Mouse (Mus musculus) common myeloid progenitor, adult 5-6 weeks (primary cell): Measurements from ENCODE around the gene Prr7. TPM values are rescaled to one million over a fixed set of nuclear protein-coding genes. Genes with fewer than 3 reads are reported as not detected.
A peak's percentile ranks its signal among the peaks of the same experiment; 100 is the strongest.
"Not testable (repeated sequence)": the region's sequence is repeated elsewhere in the genome, so short reads cannot be mapped to it uniquely, and the experiment has no call there.

Experiments
- ATAC-seq: replicated peaks from 2 replicates; pipeline ENCODE4 v1.8.0; 2016; ENCODE audit warnings: low read depth, mild to moderate bottlenecking, moderate TSS enrichment, inconsistent platforms; ENCODE audit not compliant: poor library complexity, severe bottlenecking
- total RNA-seq: library from RNA; stranded (forward); fragments of 200-1000, 187-1606 nt; gene quantifications from 2 replicates; pipeline ENCODE4 v1.2.3, GENCODE M21; 2017

Gene Prr7
- 0.27 TPM in 1 of 2 replicates, not detected in the other for total RNA-seq

DNA sequence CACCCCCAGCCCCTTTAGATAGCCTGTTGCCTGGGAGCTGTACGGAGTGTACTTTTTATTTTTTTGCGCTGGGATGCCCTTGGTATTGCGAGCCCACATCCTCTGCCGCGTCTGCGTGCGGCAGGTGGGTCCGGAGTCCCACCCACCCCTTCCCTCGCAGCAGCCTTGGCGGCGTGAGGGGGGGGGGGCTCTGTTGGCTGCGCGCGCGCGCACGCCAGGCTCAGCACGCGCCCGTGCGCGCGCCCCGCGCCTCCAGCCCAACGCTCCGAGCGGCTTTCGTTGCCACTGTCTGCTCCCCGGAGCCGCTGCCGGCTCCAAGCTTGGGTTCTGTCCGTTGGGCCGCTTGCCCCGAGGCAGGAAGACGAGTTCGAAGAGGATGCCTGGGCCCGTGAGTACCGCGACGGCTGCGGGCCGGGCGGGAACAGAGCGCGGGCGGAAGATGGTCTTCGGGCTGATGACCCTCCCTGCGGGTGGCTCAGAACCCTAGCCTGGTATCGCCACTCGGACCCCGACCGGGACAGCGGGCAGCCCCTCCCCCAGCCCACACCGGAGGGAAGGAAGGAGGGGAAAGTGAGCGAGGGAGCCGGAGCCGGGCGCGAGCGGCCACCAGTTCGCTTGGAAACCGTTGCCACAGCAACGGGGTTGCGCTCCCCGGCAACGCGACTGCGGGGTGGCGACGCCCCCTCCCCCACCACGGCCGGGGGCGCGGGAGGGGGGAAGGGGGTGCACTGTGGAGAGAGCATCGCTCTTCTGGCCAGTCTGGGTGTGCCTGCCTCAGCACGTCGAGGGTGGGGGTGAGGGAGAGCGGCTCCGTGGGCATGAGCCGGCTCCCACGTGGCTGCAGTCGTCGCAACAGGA is at the start of gene Prr7:
Gene Prr7 (plus strand): TSS at position 241 of the 858 bp plus-strand sequence.
- ATAC-seq = peak; percentile 27; the same call in 1 of the 2 replicates

GRCm38 (mm10) chr13:55414743-55415380 is 49.2 kb upstream of the Prr7 start, which contains the start of gene Pfn3:
Gene Pfn3, minus strand, starts transcription at chr13:55415232.
- ATAC-seq = no peak

- ATAC-seq = peak; percentile 65
Measured at GRCm38 (mm10) chr13:55418004-55418403, 46.1 kb upstream of the Prr7 start.

- no peak for ATAC-seq
Measured at GRCm38 (mm10) chr13:55419142-55419541, 44.9 kb upstream of the Prr7 start.

GRCm38 (mm10) chr13:55420018-55420932 is 43.8 kb upstream of the Prr7 start:
- ATAC-seq = 0 out of 2 replicates have a peak, but pooled peaks have one; percentile 19

DNA sequence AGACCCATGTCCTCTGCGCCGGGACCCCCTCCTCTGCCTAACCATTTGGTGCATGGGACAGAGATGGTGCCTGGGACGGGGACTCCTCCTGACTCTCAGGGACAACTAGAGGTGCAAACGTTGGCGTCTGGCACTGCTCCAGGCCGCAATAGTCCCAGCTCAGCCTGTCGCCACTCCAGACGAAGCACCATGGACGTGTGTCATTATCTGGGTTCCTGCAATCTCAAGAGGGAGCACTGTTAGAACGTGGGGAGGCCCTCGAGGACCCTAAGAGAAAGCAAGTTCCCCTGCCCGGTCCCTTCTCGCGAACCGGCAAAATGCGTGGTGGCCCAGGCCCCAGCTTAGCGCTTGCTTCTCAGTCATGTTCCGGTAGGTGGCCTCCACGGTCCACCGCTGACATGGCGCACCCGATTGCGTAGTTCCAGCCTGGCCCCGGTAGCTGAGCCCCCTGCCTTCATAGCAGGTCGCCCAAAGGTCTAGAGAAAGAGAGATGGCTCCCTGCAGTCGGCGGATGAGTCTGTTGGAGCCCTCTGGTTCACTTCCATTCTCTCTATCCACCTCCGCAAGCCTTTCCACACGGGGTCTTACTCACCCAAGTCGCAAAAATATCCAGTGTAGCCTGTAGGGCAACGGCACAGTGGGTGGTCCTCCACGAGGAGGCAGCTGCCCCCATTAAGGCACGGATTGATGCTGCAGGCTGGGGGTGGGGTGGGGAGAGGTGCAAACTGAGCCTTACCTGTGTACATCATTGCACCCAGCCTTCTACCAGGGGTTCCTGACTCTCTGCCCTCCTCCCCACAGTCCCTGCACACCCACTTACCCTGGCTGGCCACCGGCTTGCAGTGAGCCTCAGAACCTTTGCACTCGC is 42.9 kb upstream of the Prr7 start:
- peak; percentile 68 for ATAC-seq

DNA sequence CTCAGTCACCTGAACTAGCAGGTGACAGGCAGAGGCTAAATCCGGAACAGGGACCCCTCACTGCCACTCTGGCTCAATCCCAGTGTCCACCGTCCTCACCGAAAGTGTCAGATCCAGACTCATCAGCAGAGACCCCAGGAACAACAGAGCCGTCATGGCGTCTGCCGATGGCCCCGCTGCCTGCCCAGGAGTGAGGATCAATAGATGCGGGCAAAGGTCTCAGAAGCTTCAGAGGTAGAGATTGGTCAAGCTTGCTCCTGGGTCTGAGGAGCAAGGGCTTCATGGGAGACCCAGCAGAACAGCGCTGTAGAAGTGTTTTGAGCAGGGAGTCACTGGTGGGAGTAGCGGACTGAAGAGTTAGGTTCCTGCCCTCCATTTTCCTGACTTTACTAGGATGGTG is 37.5 kb upstream of the Prr7 start, which contains the start of gene F12:
Gene F12 (minus strand): TSS at position 181 of the 400 bp plus-strand sequence.
- no peak for ATAC-seq

- peak; percentile 85 for ATAC-seq
Measured at GRCm38 (mm10) chr13:55429226-55429888, 34.7 kb upstream of the Prr7 start.

- ATAC-seq = no peak
Measured at GRCm38 (mm10) chr13:55430566-55430965, 33.5 kb upstream of the Prr7 start.

DNA sequence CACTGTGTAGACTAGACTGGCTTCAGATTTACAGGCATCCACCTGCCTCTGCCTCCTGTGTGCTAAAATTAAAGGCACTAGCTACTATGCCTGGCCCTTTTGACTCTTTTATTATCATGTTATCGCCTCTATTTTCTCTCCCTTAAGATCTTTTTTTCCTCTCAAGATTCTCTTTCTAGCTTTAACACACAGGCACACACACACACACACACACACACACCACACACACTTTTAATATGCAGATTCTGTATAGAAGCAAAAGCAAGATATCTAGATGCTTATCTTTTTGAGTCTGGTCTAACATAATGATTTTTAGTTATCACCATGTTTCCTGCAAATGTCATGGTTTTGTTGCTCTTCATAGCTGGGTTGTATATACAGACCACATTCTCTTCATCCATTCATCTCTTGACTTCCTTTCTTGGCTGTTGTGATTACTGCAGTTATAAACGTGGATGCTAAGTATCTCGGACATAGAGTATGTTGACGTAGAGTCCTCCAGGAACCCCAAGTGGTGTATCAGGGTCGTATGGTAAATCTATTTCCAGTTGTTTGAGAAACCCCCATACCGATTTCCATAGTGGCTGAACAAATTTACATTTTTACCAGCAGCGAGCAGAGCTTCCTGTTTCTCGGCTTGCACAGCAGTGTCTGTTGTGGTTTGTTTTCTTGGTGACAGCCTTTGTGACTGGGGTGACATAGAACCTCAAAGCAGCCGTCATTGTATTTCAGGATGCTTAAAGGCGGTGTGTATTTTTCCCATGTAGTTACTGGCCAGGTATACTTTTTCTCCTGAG is 32.0 kb upstream of the Prr7 start:
- peak; percentile 80 for ATAC-seq

- not testable (repeated sequence) for ATAC-seq
Measured at GRCm38 (mm10) chr13:55437111-55437629, 26.9 kb upstream of the Prr7 start.

DNA sequence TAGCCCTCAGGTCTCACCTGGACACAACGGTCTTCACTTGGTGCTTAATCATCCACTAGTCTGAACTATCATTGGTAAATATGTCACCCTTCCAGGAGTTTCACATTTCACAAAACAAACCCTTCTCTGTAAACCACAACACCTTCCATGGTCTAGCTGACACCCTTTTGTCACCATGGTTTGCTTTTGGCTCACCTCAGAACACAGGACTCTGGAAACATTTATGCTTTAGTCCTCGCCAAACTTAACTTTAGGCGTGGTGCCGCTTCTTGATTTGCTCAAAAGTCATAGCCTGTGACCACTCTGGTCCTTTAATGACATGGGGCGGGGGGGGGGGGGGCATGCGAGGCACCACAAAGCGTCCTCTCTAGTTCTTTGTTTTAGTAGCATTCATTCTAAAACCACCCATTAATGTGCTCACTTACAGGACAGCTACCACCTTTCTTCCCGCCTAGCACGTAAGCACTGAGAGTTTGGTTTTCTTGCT is 20.2 kb upstream of the Prr7 start:
- no peak for ATAC-seq

DNA sequence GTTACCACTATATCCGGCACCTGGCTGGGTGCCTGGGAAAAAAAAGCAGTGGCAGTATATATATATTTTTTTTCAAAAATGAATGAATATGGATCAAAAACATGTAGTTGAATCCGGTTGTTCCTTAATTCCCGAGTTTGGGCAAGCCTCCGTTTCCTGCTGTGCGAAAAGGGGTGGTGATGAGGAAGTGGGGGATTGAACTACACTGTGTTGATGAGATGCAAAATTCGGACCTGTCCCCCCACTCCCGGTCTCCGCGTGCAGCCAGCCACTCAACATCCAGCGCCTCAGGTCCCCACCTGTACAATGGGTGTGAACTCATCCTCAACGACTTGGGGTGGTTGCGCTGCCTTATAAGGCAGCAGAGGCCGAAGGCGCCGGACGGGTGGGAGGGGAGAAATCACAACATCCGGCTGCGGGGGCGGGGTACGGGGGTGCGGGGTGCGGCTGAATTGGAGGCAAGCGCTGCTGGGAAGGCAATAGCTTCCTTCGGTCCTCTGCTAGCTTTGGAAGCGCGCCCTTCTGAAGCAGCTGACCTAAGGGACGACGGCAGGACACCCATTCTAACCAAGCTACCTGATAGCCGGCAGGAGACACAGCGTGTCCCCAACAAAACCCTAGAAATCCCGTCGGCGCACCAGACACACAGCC is 19.7 kb upstream of the Prr7 start:
- peak; percentile 21 for ATAC-seq

GRCm38 (mm10) chr13:55444937-55445315 is 19.1 kb upstream of the Prr7 start, which contains the start of gene Grk6:
Gene Grk6, plus strand, starts transcription at chr13:55445072.
- peak; percentile 86 for ATAC-seq

- ATAC-seq = no peak
Measured at GRCm38 (mm10) chr13:55445361-55446091, 18.5 kb upstream of the Prr7 start.

DNA sequence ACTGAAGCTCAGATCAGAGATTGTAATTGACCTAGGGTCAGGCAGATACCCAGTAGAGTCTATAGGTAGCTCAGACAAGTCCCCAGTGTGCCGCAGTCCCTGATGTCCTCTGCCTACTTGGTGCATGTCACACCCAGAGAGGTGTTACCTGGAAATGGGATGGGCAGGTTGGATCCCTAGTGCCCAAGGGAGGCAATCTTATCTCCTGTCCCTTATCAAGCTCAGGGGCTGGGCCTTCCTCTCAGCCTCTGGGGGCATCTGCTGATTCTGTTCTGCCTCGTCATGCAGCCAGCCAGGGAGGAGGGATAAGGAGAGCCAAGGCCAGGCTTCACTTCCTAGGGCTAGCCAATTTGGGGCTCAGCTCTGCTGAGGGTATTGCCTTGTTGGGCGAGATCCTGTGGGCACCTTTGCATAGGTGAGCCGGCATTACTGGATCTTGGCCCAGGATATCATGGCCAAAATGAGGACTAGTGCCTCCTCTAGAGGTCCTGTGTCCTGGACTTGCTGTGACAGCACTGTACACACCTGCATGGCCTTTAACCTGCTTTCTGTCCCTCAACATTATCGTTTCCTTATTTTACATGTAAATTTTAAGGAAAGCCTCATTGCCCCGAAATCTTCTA is 17.5 kb upstream of the Prr7 start:
- 0 out of 2 replicates have a peak, but pooled peaks have one; percentile 14 for ATAC-seq
